Mouse (Mus musculus) macrophage (primary cell): ENCODE data around the gene Paf1. TPM values are rescaled to one million over a fixed set of nuclear protein-coding genes. Genes with fewer than 3 reads are reported as not detected.

ENCODE experiments used
- H3K27ac ChIP-seq: fragments of 350-480 bp; formaldehyde crosslinking; 2 replicates; pipeline ENCODE4 v1.9.0; 2021
- H3K36me3 ChIP-seq: fragments of 350-480 bp; formaldehyde crosslinking; 2 replicates; pipeline ENCODE4 v1.9.0; 2021; ENCODE audit errors: inconsistent target
- H3K4me3 ChIP-seq: fragments of 350-480 bp; formaldehyde crosslinking; 2 replicates; pipeline ENCODE4 v1.9.0; 2021; ENCODE audit errors: inconsistent target
- H3K79me2 ChIP-seq: fragments of 350-480 bp; formaldehyde crosslinking; 2 replicates; pipeline ENCODE4 v1.9.0; 2021; ENCODE audit errors: inconsistent target
- WGBS: methylation state at CpG from one replicate; pipeline ENCODE4 v1.1.7; 2026; ENCODE audit warnings: inconsistent platforms; ENCODE audit not compliant: missing documents; 5-methylcytosine and 5-hydroxymethylcytosine counted together
- polyA plus RNA-seq: library from polyadenylated mRNA; stranded (reverse); fragments of 250-400 nt; gene quantifications from 3 replicates; pipeline ENCODE4 v1.2.4, GENCODE M21; 2018; ENCODE audit warnings: inconsistent platforms
- total RNA-seq, 78 experiments: library from RNA; depleted of rRNA; stranded (reverse); fragments of 250-400 nt; gene quantifications; 1 replicate in 9 of 78; 2 replicates in 24 of 78; 3 replicates in 43 of 78; 4 replicates in 2 of 78; pipeline ENCODE4 v1.2.4; 2018; ENCODE audit warnings: inconsistent platforms in 56 of 78

The Paf1 gene
- 100 to 1,000 TPM; 101 to 451 (median 214) TPM for total RNA-seq (2018; cell fraction: chromatin; rRNA removed)
- total RNA-seq (2018; cell fraction: cytosol; rRNA removed): 10 to 100 TPM; 37.2 to 79.3 (median 58.5) TPM
- total RNA-seq (2018; cell fraction: nucleus; rRNA removed): 100 to 1,000 TPM in 20 of 26 experiments, 10 to 100 TPM in 6; 77.1 to 321 (median 147) TPM
- 72.5 to 257 TPM (median 75.2 TPM) in 3 replicates for polyA plus RNA-seq

- WGBS: under 1% methylated on average over 55 of the region's 58 CpGs
- peak within 1 kb of the TSS; percentile 63 for H3K4me3 ChIP-seq
- peaks cover 44% of the 10 kb centered on the region for H3K36me3 ChIP-seq
- H3K79me2 ChIP-seq: peaks cover 62% of the 10 kb centered on the region
- 0 out of 2 replicates have a peak within 1 kb of the TSS, but pooled peaks have one; percentile 10 for H3K27ac ChIP-seq
Observed at GRCm38 (mm10) chr7:28392429-28393271, at the start of gene Paf1, which contains the start of gene Med29. Gene Paf1 (plus strand): TSS chr7:28392951. Gene Med29 (minus strand): TSS chr7:28392708.

GRCm38 (mm10) chr7:28344637-28345036, 48.1 kb upstream of the Paf1 start:
- 2% methylated on average over 4 of the region's 4 CpGs for WGBS
- no peaks in the 10 kb centered on the region for H3K36me3 ChIP-seq
- no peak overlapping the region for H3K4me3 ChIP-seq

GRCm38 (mm10) chr7:28347746-28348145, 45.0 kb upstream of the Paf1 start:
- 30% methylated on average over 3 of the region's 3 CpGs for WGBS
- peak overlapping the region; percentile 29 for H3K27ac ChIP-seq
- peaks cover 18% of the 10 kb centered on the region for H3K79me2 ChIP-seq
- H3K4me3 ChIP-seq: no peak overlapping the region
- H3K36me3 ChIP-seq: peaks cover 3% of the 10 kb centered on the region; the same call in 1 of the 2 replicates

More at GRCm38 (mm10) chr7:28344637-28345036, 48.1 kb upstream of the Paf1 start:
- H3K79me2 ChIP-seq: no peaks in the 10 kb centered on the region
- H3K27ac ChIP-seq: no peak overlapping the region

GRCm38 (mm10) chr7:28348601-28349000, 44.1 kb upstream of the Paf1 start:
- Histone ChIP-seq H3K4me3 (no peak overlapping the region), H3K27ac (peak overlapping the region; percentile 29; the same call in 1 of the 2 replicates), H3K36me3 (peaks cover 11% of the 10 kb centered on the region; the same call in 1 of the 2 replicates), H3K79me2 (peaks cover 18% of the 10 kb centered on the region)
- WGBS: 83% methylated on average over 7 of the region's 7 CpGs

GRCm38 (mm10) chr7:28350155-28350883, 42.4 kb upstream of the Paf1 start, which contains the start of gene Rps16:
Gene Rps16 (plus strand): TSS chr7:28350652.
- H3K36me3 ChIP-seq: peaks cover 22% of the 10 kb centered on the region; the same call in 1 of the 2 replicates
- WGBS: 2% methylated on average over 50 of the region's 50 CpGs
- peak within 1 kb of the TSS; percentile 86 for H3K27ac ChIP-seq
- peaks cover 18% of the 10 kb centered on the region for H3K79me2 ChIP-seq
- peak within 1 kb of the TSS; percentile 98 for H3K4me3 ChIP-seq

DNA sequence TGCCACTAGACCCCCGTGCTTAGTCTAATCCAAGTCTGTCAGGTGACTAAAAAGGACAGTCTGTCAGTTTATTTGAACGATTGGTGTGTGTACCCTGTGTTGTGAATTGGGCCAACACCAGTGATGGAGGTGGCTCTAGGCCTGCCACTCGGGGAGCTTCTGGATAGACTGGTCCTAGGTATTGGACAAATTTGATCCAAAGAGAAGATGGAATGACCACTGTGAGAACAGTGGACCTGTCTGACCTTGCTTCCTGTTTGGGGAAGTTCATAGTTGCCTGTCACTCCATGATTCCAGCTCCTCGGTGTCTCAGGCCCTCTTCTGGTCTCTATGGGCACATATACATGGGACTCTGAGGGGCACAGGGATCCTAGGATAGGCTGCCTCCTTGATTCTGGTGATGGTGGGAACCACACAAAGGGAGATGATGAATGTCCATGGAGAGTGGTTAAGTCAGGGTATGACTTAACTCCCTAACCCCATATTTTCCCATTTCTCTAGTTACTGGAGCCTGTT, 41.0 kb upstream of the Paf1 start:
- Histone ChIP-seq H3K36me3 (peaks cover 22% of the 10 kb centered on the region; the same call in 1 of the 2 replicates), H3K79me2 (peaks cover 18% of the 10 kb centered on the region), H3K27ac (peak overlapping the region; percentile 59; the same call in 1 of the 2 replicates), H3K4me3 (peak overlapping the region; percentile 98)
- 6% methylated on average over 4 of the region's 4 CpGs for WGBS

DNA sequence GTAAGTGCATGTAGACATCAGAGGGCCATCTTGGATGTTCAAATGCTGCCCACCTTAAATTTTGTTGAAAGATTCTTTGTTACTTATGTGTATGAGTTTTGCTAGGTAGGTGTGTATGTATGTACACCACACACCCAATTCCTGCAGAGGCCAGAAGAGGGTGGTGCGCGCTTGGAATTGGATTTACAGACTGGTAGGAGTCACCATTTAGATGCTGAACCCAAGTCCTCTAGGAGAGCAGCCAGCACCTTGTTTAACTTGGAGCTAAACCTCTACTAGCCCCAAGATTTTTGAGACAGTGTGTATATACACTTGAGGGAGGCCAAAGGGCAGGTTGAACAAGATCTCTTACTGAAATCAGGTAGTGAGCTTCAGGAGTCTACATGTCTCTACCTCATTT, 39.5 kb upstream of the Paf1 start:
- no peak overlapping the region for H3K27ac ChIP-seq
- peaks cover 22% of the 10 kb centered on the region; the same call in 1 of the 2 replicates for H3K36me3 ChIP-seq
- H3K4me3 ChIP-seq: no peak overlapping the region
- WGBS: 100% methylated on average over 2 of the region's 2 CpGs
- H3K79me2 ChIP-seq: peaks cover 18% of the 10 kb centered on the region

GRCm38 (mm10) chr7:28354113-28354581, 38.6 kb upstream of the Paf1 start:
- no peak overlapping the region for H3K4me3 ChIP-seq
- peaks cover 22% of the 10 kb centered on the region; the same call in 1 of the 2 replicates for H3K36me3 ChIP-seq
- 97% methylated on average over 3 of the region's 3 CpGs for WGBS
- no peak overlapping the region for H3K27ac ChIP-seq
- H3K79me2 ChIP-seq: peaks cover 18% of the 10 kb centered on the region

DNA sequence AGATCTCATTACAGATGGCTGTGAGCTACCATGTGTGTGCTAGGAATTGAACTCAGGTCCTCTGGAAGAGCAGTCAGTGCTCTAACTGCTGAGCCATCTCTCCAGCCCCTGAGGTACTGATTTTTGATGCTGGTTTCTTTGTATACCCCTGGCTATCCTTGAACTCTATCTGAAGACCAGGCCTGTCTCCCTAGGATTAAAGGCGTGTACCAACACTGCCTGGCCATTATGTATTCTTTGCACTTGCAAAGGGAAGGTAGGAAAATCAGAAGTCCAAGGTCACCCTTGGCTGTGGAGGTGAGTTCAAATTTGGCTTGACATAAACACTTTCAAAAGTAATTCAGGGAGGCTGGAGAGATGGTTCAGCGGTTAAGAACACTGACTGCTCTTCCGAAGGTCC, 38.2 kb upstream of the Paf1 start:
- H3K27ac ChIP-seq: no peak overlapping the region
- 91% methylated on average over 2 of the region's 3 CpGs for WGBS
- H3K36me3 ChIP-seq: peaks cover 22% of the 10 kb centered on the region; the same call in 1 of the 2 replicates
- H3K4me3 ChIP-seq: no peak overlapping the region
- H3K79me2 ChIP-seq: peaks cover 18% of the 10 kb centered on the region

DNA sequence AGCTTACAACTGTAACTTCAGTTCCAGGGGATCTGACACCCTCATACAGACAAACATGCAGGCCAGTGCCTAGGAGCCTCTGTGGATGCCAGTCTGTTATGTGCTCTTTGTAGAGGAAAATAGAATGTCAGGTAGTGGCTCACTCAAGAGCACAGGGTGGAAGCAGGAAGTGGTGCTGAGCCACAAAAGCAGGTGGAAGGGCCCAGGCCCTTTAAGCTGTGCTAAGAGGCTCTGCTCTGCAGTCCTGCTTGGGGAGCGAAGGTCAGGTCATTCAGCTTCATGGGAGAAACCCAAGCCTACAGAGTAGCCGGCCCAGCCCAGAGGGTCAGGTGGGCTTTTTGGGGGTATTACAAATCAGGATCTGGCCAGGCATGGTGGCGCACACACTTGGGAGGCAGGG, 37.5 kb upstream of the Paf1 start:
- H3K4me3 ChIP-seq: no peak overlapping the region
- WGBS: 69% methylated on average over 2 of the region's 3 CpGs

DNA sequence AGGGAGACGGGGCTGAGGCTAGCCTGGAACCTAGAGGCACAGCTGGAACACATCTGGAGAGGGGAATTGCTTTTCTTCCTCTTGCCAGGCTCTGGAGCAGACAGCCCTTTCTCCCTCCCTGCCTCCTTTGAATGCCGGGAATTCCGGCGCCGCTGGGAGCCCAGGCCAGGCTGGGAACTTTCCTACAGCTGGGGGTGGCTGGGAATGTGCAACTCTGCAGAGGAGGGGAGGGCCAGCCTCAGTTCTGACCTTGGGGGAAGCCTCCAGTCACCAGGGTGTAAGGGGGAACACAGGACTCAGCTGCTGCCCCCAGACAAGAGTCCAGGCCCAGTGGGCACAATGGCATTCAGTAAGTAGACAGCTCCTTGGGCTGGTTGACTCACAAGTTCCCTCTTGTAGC, 35.8 kb upstream of the Paf1 start:
- Histone ChIP-seq H3K27ac (no peak overlapping the region), H3K36me3 (peaks cover 23% of the 10 kb centered on the region; the same call in 1 of the 2 replicates), H3K79me2 (peaks cover 4% of the 10 kb centered on the region), H3K4me3 (no peak overlapping the region)
- 70% methylated on average over 5 of the region's 5 CpGs for WGBS

More for the DNA sequence above, 37.5 kb upstream of the Paf1 start:
- H3K79me2 ChIP-seq: peaks cover 18% of the 10 kb centered on the region
- H3K27ac ChIP-seq: no peak overlapping the region
- H3K36me3 ChIP-seq: peaks cover 22% of the 10 kb centered on the region; the same call in 1 of the 2 replicates

GRCm38 (mm10) chr7:28357984-28358383, 34.8 kb upstream of the Paf1 start:
- Histone ChIP-seq H3K4me3 (no peak overlapping the region), H3K79me2 (no peaks in the 10 kb centered on the region), H3K27ac (no peak overlapping the region), H3K36me3 (peaks cover 20% of the 10 kb centered on the region; the same call in 1 of the 2 replicates)
- 48% methylated on average over 5 of the region's 5 CpGs for WGBS

- no peak overlapping the region for H3K27ac ChIP-seq
- peaks cover 16% of the 10 kb centered on the region; the same call in 1 of the 2 replicates for H3K36me3 ChIP-seq
- H3K4me3 ChIP-seq: no peak overlapping the region
- no peaks in the 10 kb centered on the region for H3K79me2 ChIP-seq
- 85% methylated on average over 7 of the region's 7 CpGs for WGBS
Observed at GRCm38 (mm10) chr7:28358431-28358830, 34.3 kb upstream of the Paf1 start.

- Histone ChIP-seq H3K27ac (no peak overlapping the region), H3K4me3 (no peak overlapping the region), H3K79me2 (no peaks in the 10 kb centered on the region), H3K36me3 (0 out of 2 replicates have a peak, but pooled peaks cover 4% of the 10 kb centered on the region)
- 92% methylated on average over 10 of the region's 10 CpGs for WGBS
Observed at GRCm38 (mm10) chr7:28359854-28360253, 32.9 kb upstream of the Paf1 start.
